Mouse (Mus musculus) urinary bladder, adult 2 months (tissue): ENCODE measurements around the gene Fez2. TPM values are rescaled to one million over a fixed set of nuclear protein-coding genes. Genes with fewer than 3 reads are reported as not detected.

Experiments
- DNase-seq: peaks from one replicate; pipeline ENCODE4 v3.0.0; 2022; ENCODE audit warnings: low spot score
- polyA plus RNA-seq: library from polyadenylated mRNA; depleted of rRNA; stranded (reverse); fragments of >200 nt; gene quantifications from 2 replicates; pipeline ENCODE4 v1.2.3, GENCODE M21; 2012; rRNA removed

Fez2 gene
- polyA plus RNA-seq = 122 and 125 TPM in 2 replicates

GRCm38 (mm10) chr17:78417381-78418281 is at the start of gene Fez2:
TSS of gene Fez2 (minus strand) at chr17:78418152.
- DNase-seq = peak; percentile 87

GRCm38 (mm10) chr17:78465500-78465899 is 47.5 kb upstream of the Fez2 start:
- DNase-seq = no peak

GRCm38 (mm10) chr17:78465071-78465470 is 47.1 kb upstream of the Fez2 start:
- DNase-seq = no peak

GRCm38 (mm10) chr17:78460140-78460539 is 42.2 kb upstream of the Fez2 start:
- DNase-seq = no peak

GRCm38 (mm10) chr17:78455556-78455955 is 37.6 kb upstream of the Fez2 start:
- no peak for DNase-seq

GRCm38 (mm10) chr17:78455114-78455513 is 37.2 kb upstream of the Fez2 start:
- DNase-seq = peak; percentile 59

- peak; percentile 28 for DNase-seq
These were observed 36.4 kb upstream of the Fez2 start for GRCm38 (mm10) chr17:78454189-78454977.

- DNase-seq = no peak
These were observed 35.6 kb upstream of the Fez2 start for GRCm38 (mm10) chr17:78453529-78453928.

- DNase-seq = no peak
These were observed 33.9 kb upstream of the Fez2 start for GRCm38 (mm10) chr17:78451886-78452285.

GRCm38 (mm10) chr17:78451332-78451793 is 33.4 kb upstream of the Fez2 start:
- no peak for DNase-seq

GRCm38 (mm10) chr17:78449635-78450197 is 31.8 kb upstream of the Fez2 start:
- DNase-seq = no peak

- DNase-seq = no peak
These were observed 26.9 kb upstream of the Fez2 start for GRCm38 (mm10) chr17:78444826-78445225.

- no peak for DNase-seq
These were observed 22.8 kb upstream of the Fez2 start for GRCm38 (mm10) chr17:78440771-78441170.

- no peak for DNase-seq
These were observed 19.2 kb upstream of the Fez2 start for GRCm38 (mm10) chr17:78437161-78437560.

- DNase-seq = no peak
These were observed 17.7 kb upstream of the Fez2 start for GRCm38 (mm10) chr17:78435661-78436060.

GRCm38 (mm10) chr17:78434746-78435145 is 16.8 kb upstream of the Fez2 start:
- no peak for DNase-seq

- DNase-seq = no peak
These were observed 12.4 kb upstream of the Fez2 start for GRCm38 (mm10) chr17:78430374-78430773.

- DNase-seq = no peak
These were observed 11.1 kb upstream of the Fez2 start for GRCm38 (mm10) chr17:78429051-78429450.

- DNase-seq = no peak
These were observed 7.1 kb upstream of the Fez2 start for GRCm38 (mm10) chr17:78425026-78425425.

GRCm38 (mm10) chr17:78419216-78419615 is 1.3 kb upstream of the Fez2 start:
- DNase-seq = no peak

GRCm38 (mm10) chr17:78415255-78415654 is 2.7 kb downstream of the Fez2 start:
- DNase-seq = no peak

- no peak for DNase-seq
These were observed 8.1 kb downstream of the Fez2 start for GRCm38 (mm10) chr17:78409900-78410299.
